Mouse (Mus musculus) urinary bladder, adult 18-20 months (tissue): ENCODE results near the gene Cox7a2.

Experiments
- DNase-seq, 2 experiments: peaks; one replicate each; pipeline ENCODE4 v3.0.0; 2022; ENCODE audit warnings: low spot score in 2 of 2, mixed read lengths in 2 of 2

The Cox7a2 gene

DNA sequence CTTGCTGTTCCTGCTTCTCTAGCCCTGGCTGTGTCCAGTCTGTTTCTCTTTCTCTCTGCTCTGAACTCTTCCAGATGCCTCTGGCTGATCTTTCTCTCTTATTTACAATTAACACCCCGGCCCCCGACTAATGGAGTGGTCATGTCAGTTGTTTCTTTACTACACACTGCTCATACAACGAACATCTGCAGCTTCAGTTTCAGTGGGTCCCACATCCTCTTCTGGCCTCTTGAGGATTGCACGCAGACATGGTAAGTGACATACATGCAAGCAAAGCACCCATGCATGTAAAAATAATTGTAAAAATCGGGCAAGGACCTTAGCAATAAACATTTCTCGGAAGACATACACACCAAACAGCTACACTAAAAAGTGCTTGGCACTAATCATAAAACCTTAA lies 24.1 kb downstream of the Cox7a2 start:
- DNase-seq, result no peak

DNA sequence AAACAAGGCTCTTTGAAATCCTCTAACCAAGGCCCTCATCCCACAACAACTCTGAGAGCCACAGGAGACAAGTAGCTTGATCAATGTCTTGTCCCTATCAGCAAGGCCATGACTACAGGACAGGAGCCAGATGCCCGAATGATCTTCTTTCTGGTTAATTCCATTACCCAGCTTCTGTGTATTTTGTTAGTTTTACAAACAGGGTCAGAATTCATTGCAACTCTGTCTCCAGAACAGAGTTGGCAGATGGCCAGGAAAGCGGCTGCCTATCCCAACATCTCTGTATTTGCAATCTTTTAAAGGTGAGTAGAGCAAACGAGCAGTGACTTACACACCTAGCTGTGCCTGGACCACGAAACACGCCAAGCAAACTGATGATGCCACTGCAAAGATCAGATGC lies 29.4 kb downstream of the Cox7a2 start:
- no peak for DNase-seq

DNA sequence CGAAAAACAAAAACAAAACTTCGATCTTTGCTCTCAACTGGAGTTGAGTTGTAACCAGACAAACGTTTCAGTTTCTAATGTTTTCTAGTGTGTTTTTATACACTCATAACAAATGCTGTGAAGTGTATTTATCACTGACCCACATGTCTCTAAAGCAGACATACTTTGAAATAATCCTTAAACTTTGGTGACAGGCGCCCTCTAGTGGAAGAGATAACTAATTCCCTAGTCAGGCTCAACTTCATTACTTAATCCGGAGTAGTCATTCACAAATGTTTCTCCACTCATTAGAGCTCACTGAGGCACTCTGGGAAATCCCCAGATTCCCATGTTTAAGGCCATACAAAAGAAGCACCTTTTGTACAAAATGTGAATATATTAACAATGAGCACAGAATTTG lies 36.6 kb downstream of the Cox7a2 start:
- DNase-seq, result no peak

DNA sequence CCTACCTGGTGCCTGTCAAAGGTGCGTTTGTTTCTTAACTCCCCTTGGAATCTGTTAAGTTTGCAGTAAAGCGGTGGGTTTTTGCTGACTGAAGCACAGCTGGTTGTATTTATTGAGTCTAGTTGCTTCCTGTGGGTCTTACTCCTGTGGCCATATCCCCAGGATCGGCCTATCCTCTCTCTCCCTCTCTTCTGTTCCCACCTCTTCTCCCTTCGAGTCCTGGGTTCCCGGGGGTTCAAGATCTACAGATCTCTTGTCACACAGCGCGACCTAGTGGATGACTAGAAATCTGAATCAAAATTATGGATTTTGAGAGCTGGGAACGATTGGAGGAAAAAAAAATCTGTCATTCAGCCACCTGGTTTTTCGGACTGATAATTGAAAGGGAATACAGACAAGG lies 38.6 kb downstream of the Cox7a2 start:
- no peak for DNase-seq

DNA sequence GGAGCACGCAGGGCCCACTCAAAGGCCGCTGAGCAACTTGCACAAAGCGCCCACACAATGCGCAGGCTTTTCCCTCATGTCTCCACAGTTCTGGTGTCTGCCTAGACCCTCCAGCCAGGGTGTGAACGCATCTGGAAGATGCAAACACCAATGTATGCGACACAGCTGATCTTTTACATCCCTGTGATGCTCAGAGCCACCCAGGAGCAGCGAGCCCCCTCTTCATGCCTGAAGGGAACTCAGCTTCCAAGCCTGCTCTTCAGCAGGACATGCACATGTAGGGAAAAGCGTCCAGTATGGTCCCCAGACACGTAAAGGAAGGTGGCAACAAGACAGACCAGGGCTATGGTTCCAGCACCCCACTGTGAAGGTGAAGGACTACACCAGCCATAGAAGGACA lies 39.5 kb downstream of the Cox7a2 start:
- no peak for DNase-seq

DNA sequence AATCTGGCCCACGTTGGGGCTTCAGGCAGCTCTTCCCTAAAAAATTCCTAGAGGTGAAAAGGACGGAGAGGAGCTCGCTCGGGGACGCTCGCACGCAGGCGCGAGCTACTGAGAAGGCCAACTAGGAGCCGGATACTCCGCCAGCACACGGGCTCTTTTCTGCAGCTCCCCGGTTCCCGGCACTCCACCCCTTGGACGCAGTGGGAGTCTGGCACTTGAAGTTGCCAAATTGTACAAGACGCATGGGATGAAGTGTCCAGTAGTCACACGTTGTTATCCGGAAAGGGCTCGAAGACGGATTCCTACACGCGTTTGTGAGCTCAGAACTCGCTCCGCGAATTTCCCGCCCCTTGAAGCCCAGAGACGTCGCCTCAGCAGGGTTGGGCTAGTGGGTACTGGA lies 40.2 kb downstream of the Cox7a2 start:
- peak in 1 of 2 experiments; percentile 27 for DNase-seq

DNA sequence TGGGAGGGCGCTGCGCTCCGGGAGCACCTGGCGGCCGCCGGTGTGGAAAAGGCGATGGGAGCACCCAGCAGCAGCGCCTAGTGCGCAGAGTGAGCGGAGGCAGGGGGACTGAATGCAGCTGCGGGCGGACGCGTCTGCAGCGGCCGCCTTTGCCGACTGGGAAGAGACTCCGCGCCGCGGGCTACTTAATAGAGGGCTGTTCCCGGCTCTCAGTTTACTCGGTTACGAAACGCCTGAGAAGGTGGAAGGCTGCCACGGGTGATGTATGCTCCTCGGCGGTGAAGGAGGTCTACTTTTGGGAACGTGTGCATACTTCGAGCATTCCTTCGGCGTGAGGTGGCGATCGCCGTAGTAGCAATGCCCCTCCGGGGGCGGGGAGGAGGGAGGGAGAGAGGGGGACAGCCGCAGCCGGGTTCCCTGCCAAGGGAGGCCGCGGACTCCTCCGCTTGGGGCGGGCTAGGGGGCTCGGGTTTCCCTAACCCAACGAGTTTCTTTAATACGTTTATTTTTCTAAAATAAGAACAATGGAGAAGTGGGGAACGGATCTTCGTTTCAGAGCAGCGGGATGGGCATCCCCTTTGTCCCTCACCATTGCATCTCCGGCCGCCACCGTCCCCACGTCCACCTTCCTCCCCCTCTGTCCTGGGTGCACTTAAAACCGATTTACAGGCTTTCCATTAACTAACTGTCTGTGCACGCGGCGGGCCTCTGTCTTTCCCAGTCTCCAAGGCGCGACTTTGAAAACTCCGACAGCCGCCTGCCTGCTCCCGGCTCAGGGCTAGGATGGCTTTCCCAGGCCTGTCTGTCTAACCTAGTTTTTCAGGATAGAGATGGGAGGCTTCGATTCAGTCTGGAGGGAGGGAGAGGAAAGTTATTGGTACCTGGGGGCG lies 41.0 kb downstream of the Cox7a2 start, which contains the start of gene Col12a1:
TSS of gene Col12a1 (minus strand) at position 351 of the 890 bp plus-strand sequence.
- DNase-seq, result peak; percentile 58 to 78

DNA sequence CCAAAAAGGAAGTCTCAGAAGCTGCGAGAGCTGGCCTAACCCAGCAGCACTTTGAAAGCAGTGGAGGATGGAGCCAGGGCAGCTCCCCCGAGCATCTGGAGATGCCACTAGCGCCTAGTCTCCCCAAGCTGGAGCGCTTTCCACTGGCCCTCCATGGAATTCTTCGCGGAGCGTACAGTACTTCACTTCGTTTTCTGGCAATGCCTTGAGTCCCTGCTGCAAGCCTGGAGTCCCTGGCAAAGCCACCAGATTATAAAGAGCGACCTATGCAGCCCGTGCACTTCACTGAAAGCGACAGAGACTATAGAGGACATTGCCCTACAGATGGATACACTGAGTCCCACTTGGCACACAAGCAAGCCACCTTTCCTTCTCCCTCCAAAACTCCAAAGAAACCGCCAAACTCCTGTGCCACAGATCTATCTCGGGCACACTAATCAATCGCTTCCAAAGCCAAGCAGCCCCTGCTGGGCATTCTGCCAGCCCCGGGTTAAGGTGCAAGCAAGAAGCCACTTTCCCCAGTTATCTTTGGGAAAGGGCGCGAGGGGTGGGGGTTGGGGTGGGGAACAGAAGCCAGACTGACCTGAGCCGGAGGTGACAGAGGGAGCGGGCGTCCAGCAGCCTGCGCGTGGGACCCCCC lies 41.7 kb downstream of the Cox7a2 start:
- peak in 1 of 2 experiments; percentile 23 for DNase-seq

DNA sequence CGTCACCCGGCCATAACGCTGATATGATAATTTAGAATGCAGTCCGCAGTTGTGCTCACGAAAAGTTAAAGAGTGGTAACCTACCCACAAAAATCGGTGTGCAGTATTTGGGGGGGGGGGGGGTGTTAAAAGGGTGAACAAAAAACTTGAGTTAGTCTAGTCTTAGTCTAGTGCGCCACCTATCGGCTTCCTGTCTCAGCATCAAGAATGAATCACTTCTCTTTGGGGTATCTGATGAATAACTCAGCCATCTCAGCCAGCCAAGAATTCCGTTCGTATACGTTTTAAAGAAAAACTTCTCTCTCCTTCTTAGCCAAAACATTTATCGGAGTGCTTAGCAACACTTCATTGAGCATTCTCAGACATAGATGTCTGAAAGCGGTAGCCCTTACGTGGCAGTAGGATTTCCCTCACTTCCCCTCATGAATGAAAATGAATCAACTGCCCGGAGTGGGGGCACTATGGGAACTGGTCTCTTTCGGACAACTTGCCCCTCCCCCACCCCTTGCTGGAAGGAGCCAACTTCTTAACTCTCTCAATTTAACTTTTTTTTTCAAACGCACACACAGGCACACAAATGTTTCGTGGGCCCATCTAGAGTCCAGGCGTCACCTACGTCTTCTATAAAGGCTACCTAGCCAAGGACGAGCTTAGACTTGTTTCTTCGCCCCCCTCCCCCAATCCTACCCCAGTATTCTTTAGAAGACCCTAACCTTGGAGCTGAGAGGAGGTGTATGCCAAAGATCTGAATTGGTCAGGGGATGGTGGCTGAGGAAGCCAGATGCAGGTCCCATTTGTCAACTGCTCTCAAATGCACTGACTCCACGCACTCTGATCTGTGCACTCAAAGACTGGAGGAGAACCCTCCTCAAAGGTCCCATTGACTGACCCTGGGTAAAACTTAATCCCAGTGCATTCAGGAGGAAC lies 42.5 kb downstream of the Cox7a2 start:
- peak; percentile 30 to 34 for DNase-seq

DNA sequence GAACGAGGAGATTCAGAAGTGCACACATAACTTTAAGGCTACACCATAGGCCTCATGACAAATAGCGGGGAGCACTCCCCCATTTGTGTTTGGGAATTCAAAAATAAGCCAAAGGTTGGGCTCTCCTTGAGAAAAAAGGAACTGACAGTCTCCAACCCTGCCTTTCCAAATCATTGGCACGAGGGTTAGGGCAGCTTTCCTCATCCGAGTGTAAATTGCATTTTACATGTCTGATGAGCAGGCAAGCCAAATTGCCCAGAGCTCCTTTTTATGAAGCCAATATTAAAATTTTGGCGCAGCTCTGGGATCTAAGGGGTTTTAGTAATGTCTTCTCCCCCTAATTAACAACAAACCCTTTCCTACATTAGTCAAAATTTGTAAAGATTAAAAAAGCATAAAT lies 43.2 kb downstream of the Cox7a2 start:
- no peak for DNase-seq

DNA sequence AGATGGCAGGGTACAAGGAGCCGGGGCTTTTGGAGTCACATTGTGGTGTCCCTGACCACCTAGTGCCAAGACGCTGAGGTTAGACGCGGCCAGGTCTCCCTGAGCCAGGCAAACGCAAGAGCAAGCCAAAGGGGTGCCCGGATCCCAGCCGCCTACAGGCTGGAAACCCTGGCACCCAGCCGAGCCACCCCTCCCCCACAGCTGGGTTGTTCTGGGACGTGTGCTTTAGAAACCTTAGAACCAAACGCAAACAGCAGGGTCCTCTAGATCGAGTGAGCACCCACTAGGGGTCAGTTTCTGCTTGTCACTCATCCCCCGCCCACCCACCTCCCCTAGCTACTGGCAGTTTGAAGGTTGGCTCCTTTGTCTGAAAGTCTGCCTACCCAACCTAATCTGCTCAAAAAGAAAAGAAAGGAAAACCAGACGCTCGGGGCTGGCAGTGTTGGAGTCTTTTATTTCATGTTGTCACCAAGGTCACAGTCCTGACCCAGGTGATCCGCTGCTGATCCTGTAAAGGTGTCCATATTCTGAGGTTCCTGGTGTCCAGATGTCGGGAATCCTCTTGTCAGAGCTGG lies 45.1 kb downstream of the Cox7a2 start:
- no peak for DNase-seq
